Mouse (Mus musculus) forebrain, postnatal 0 days (tissue): Measurements from ENCODE around the gene A3galt2. TPM values are rescaled to one million over a fixed set of nuclear protein-coding genes. Genes with fewer than 3 reads are reported as not detected.
A peak's percentile ranks its signal among the peaks of the same experiment; 100 is the strongest.

ENCODE experiments used
- ATAC-seq: fragments of 200-750 bp; cut with Nextera tagmentation; 2 replicates; pipeline ENCODE4 v1.8.0; 2017; ENCODE audit warnings: mild to moderate bottlenecking, moderate library complexity
- DNase-seq: peaks from one replicate; pipeline ENCODE4 v3.0.0-alpha.2; 2015
- H3K27ac ChIP-seq: fragments of 300-500 bp; sonication (generic); 2 replicates; pipeline ENCODE4 v1.5.1; 2014; ENCODE audit warnings: low read depth, mild to moderate bottlenecking, antibody characterized with exemption, low read length, moderate library complexity, mixed read lengths
- H3K27me3 ChIP-seq: fragments of 300-500 bp; sonication (generic); 2 replicates; pipeline ENCODE4 v1.6.1; 2014; ENCODE audit warnings: mild to moderate bottlenecking, low read length, mixed read lengths; ENCODE audit not compliant: insufficient read depth
- H3K36me3 ChIP-seq: fragments of 300-500 bp; sonication (generic); 2 replicates; pipeline ENCODE4 v1.6.1; 2014; ENCODE audit warnings: mild to moderate bottlenecking, moderate library complexity; ENCODE audit not compliant: insufficient read depth
- H3K4me1 ChIP-seq: fragments of 300-500 bp; sonication (generic); 2 replicates; pipeline ENCODE4 v1.6.1; 2014; ENCODE audit warnings: antibody characterized with exemption; ENCODE audit not compliant: insufficient read depth
- H3K4me2 ChIP-seq: fragments of 300-500 bp; sonication (generic); 2 replicates; pipeline ENCODE4 v1.6.1; 2014; ENCODE audit warnings: low read depth, mild to moderate bottlenecking, moderate library complexity
- H3K4me3 ChIP-seq: fragments of 300-500 bp; sonication (generic); 2 replicates; pipeline ENCODE4 v1.5.1; 2014; ENCODE audit warnings: low read depth, low read length, mixed read lengths
- H3K9ac ChIP-seq: fragments of 300-500 bp; sonication (generic); 2 replicates; pipeline ENCODE4 v1.6.1; 2014; ENCODE audit warnings: mild to moderate bottlenecking
- H3K9me3 ChIP-seq: fragments of 300-500 bp; sonication (generic); 2 replicates; pipeline ENCODE4 v1.6.1; 2016; ENCODE audit warnings: low read length
- CTCF ChIP-seq: sonication (generic); IDR thresholded peaks from 2 replicates; pipeline ENCODE4 v1.5.1; 2016; ENCODE audit warnings: antibody characterized with exemption, control low read depth, low read depth
- WGBS: fragments of 180-500 bp; shearing (Covaris S2); extraction: QIAGEN DNeasy Blood & Tissue Kit; methylation state at CpG from one replicate; pipeline ENCODE4 v1.1.7; 2014; 5-methylcytosine and 5-hydroxymethylcytosine counted together
- polyA plus RNA-seq: library from polyadenylated mRNA; unstranded; fragments of >200 nt; fragmentation: Nextera tagmentation; extraction: Ambion mirVana; gene quantifications from 2 replicates; pipeline ENCODE4 v1.2.1, GENCODE M21; 2015
- total RNA-seq: library from RNA; depleted of rRNA; stranded (reverse); fragments of >200 nt; gene quantifications from 2 replicates; pipeline ENCODE4 v1.2.3, GENCODE M21; 2014

A3galt2 gene
- total and polyA plus RNA-seq, 2 experiments from 2014 or later = 0.16 to 0.52 TPM

- Histone ChIP-seq H3K27me3 (no peaks in the 10 kb centered on the region), H3K4me3 (no peak overlapping the region), H3K4me2 (peak overlapping the region; percentile 24), H3K4me1 (peaks cover 70% of the 10 kb centered on the region), H3K9me3 (no peaks in the 10 kb centered on the region), H3K36me3 (0 out of 2 replicates have a peak, but pooled peaks cover 7% of the 10 kb centered on the region), H3K9ac (peak overlapping the region; percentile 33), H3K27ac (peak overlapping the region; percentile 62)
- DNase-seq = peak; percentile 74
- 4% methylated on average over 5 of the region's 5 CpGs for WGBS
- TF ChIP-seq CTCF = no peak
- peak; percentile 77 for ATAC-seq
Observed at GRCm38 (mm10) chr4:128734217-128734616, 20.9 kb upstream of the A3galt2 start.

- H3K9me3 ChIP-seq = no peaks in the 10 kb centered on the region
- H3K4me1 ChIP-seq = peaks cover 64% of the 10 kb centered on the region
- no peaks in the 10 kb centered on the region for H3K27me3 ChIP-seq
- peak overlapping the region; percentile 24; the same call in 1 of the 2 replicates for H3K4me2 ChIP-seq
- H3K4me3 ChIP-seq = no peak overlapping the region
- 47% methylated on average over 18 of the region's 18 CpGs for WGBS
- H3K36me3 ChIP-seq = 0 out of 2 replicates have a peak, but pooled peaks cover 7% of the 10 kb centered on the region
- no peak overlapping the region for H3K9ac ChIP-seq
- ATAC-seq = no peak
- no peak for DNase-seq
- H3K27ac ChIP-seq = peak overlapping the region; percentile 62
- TF ChIP-seq CTCF = no peak
Observed at GRCm38 (mm10) chr4:128734721-128735671, 20.2 kb upstream of the A3galt2 start.

- no peak overlapping the region for H3K4me2 ChIP-seq
- H3K9me3 ChIP-seq = no peaks in the 10 kb centered on the region
- H3K36me3 ChIP-seq = no peaks in the 10 kb centered on the region
- H3K4me1 ChIP-seq = peaks cover 49% of the 10 kb centered on the region
- no peak for TF ChIP-seq CTCF
- H3K27me3 ChIP-seq = no peaks in the 10 kb centered on the region
- H3K4me3 ChIP-seq = no peak overlapping the region
- WGBS = 6% methylated on average over 6 of the region's 6 CpGs
- H3K27ac ChIP-seq = peak overlapping the region; percentile 68
- H3K9ac ChIP-seq = peak overlapping the region; percentile 15
- ATAC-seq (peak; percentile 30), DNase-seq (no peak)
Observed at GRCm38 (mm10) chr4:128737137-128737589, 18.0 kb upstream of the A3galt2 start.

GRCm38 (mm10) chr4:128737825-128738610 lies 17.1 kb upstream of the A3galt2 start:
- ATAC-seq (no peak), DNase-seq (no peak)
- H3K9ac ChIP-seq = no peak overlapping the region
- H3K4me3 ChIP-seq = no peak overlapping the region
- no peaks in the 10 kb centered on the region for H3K27me3 ChIP-seq
- H3K36me3 ChIP-seq = no peaks in the 10 kb centered on the region
- 24% methylated on average over 14 of the region's 14 CpGs for WGBS
- H3K4me1 ChIP-seq = peaks cover 44% of the 10 kb centered on the region
- TF ChIP-seq CTCF = no peak
- no peaks in the 10 kb centered on the region for H3K9me3 ChIP-seq
- H3K27ac ChIP-seq = peak overlapping the region; percentile 62
- H3K4me2 ChIP-seq = no peak overlapping the region

GRCm38 (mm10) chr4:128740878-128741277 lies 14.3 kb upstream of the A3galt2 start:
- H3K9ac ChIP-seq = peak overlapping the region; percentile 22; the same call in 1 of the 2 replicates
- H3K27me3 ChIP-seq = no peaks in the 10 kb centered on the region
- ATAC-seq (no peak), DNase-seq (no peak)
- peaks cover 18% of the 10 kb centered on the region for H3K4me1 ChIP-seq
- no peak overlapping the region for H3K27ac ChIP-seq
- WGBS = 47% methylated on average over 1 of the region's 1 CpGs
- TF ChIP-seq CTCF = no peak
- H3K4me3 ChIP-seq = no peak overlapping the region
- no peak overlapping the region for H3K4me2 ChIP-seq
- no peaks in the 10 kb centered on the region for H3K9me3 ChIP-seq
- peaks cover 26% of the 10 kb centered on the region for H3K36me3 ChIP-seq

GRCm38 (mm10) chr4:128741906-128742305 lies 13.3 kb upstream of the A3galt2 start:
- Histone ChIP-seq H3K27me3 (no peaks in the 10 kb centered on the region), H3K27ac (no peak overlapping the region), H3K4me1 (peaks cover 8% of the 10 kb centered on the region), H3K9me3 (no peaks in the 10 kb centered on the region), H3K4me2 (no peak overlapping the region), H3K4me3 (no peak overlapping the region), H3K36me3 (peaks cover 36% of the 10 kb centered on the region), H3K9ac (no peak overlapping the region)
- 48% methylated on average over 5 of the region's 5 CpGs for WGBS
- TF ChIP-seq CTCF = no peak
- ATAC-seq (no peak), DNase-seq (no peak)
